Mouse (Mus musculus) cortical plate, adult 2 months (tissue): Measurements from ENCODE around the gene Tecr.

ENCODE experiments used
- CTCF ChIP-seq: fragments of 200-500 bp; IDR thresholded peaks from 2 replicates; pipeline ENCODE4 v1.5.1; 2011; ENCODE audit warnings: mild to moderate bottlenecking, control low read depth, low read length; ENCODE audit not compliant: insufficient read depth; ENCODE audit errors: extremely low read depth
- POLR2A ChIP-seq: fragments of 200-500 bp; IDR thresholded peaks from 2 replicates; pipeline ENCODE4 v1.6.1; 2011; ENCODE audit warnings: mild to moderate bottlenecking, low read length, control low read depth; ENCODE audit not compliant: insufficient read depth; ENCODE audit errors: extremely low read depth

GRCm38 (mm10) chr8:83568755-83569154 lies 39.0 kb downstream of the Tecr start:
- TF ChIP-seq CTCF (no peak), POLR2A (no peak)
